Mouse (Mus musculus) liver, embryonic 14.5 days (tissue): ENCODE data around the gene Castor1.

Source experiments
- CTCF ChIP-seq: IDR thresholded peaks from 2 replicates; pipeline ENCODE4 v1.5.1; 2016; ENCODE audit warnings: antibody characterized with exemption, low read depth, control low read depth
- EP300 ChIP-seq: IDR thresholded peaks from 2 replicates; pipeline ENCODE4 v1.6.1; 2016; ENCODE audit warnings: antibody characterized with exemption, low read depth

DNA sequence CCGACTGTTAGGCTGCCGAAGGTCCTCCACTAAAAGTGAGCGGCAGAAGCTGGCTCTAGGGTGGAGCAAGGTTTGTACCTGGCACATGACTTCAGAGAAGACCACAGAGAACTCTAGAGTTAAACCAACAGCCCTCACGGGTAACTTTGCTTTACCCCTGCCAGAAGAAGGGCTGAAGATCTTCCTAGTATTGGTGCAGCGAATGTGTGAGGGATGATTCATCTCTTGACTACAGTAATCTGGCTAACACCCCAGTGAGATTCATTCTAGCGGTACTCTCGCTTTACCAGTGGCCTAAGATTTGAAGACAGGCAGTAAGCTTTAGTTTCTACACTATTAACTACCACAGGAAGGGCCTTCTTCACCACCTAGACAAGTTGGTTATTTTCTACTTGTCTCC, 12.1 kb upstream of the Castor1 start:
- no peak for TF ChIP-seq CTCF
- no peak for TF ChIP-seq EP300
